14 mouse cellular contexts compared by ENCODE assay signal in the genomic region with DNA sequence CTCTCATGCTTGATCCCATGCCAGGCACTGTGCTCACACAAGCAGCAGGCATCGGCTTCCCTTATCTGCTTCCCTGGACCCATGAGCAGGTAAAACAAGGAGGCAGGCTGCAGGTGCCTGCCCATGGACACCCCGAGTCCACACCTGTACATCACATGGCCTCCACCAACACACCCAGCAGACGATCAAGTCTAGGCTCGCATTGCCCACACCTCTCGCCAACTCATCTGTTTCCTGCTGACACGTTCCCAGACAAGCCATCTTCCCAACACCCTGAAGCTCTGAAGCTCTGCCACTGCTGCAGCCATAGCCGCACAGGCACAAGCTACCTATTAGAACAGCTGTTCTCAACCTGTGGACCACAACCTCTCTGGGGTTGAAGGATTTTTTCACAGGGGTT. TPM values are rescaled to one million over a fixed set of nuclear protein-coding genes. Genes with fewer than 3 reads are reported as not detected.
A peak's percentile ranks its signal among the peaks of the same experiment; 100 is the strongest.
DNase-seq lines count a peak whose midpoint lies in the region; ATAC-seq and TF ChIP-seq lines count a peak whose summit lies in the region.
"Had no signal": no experiment of that assay in that cellular context is flagged by ENCODE, and none has a peak within 500 bp of the region (broad histone marks: within the 10 kb centered on the region; RNA-seq: fewer than 3 reads in every experiment).

No protein-coding gene starts in this region.

- H3K27me3 ChIP-seq in heart, adult 2 months (ENCODE audit: control insufficient read depth, insufficient read depth, low read length), result no peaks in the 10 kb centered on the region
- H3K27me3 ChIP-seq in midbrain, embryonic 16.5 days (ENCODE audit: control insufficient read depth, insufficient read depth, low read depth, low read length), result no peaks in the 10 kb centered on the region
- no peaks in the 10 kb centered on the region for H3K27me3 ChIP-seq in midbrain, postnatal 0 days (ENCODE audit: insufficient read depth, low read length)
- no peaks in the 10 kb centered on the region for H3K27me3 ChIP-seq in liver, embryonic 12.5 days (replicated peaks)

- H3K36me3 ChIP-seq in heart, adult 2 months (ENCODE audit: control insufficient read depth, insufficient read depth, low read length), result no peaks in the 10 kb centered on the region
- peaks cover 17% of the 10 kb centered on the region; the same call in 1 of the 2 replicates for H3K36me3 ChIP-seq in midbrain, embryonic 16.5 days (ENCODE audit: control insufficient read depth, insufficient read depth, low read length)
- H3K36me3 ChIP-seq in midbrain, postnatal 0 days (ENCODE audit: insufficient read depth, low read length), result peaks cover 23% of the 10 kb centered on the region
- H3K36me3 ChIP-seq in liver, embryonic 12.5 days, result peaks cover 51% of the 10 kb centered on the region

- DNase-seq in cerebellum, adult 9-11 months, result peak; percentile 64
- no peak for DNase-seq in cerebellum, adult 18-20 months
- peak; percentile 48 for DNase-seq in heart, postnatal 4 days
- no peak for DNase-seq in heart, adult 2 months
- no peak for DNase-seq in midbrain, postnatal 0 days (ENCODE audit: low spot score)
- DNase-seq in ovary, postnatal 10 days (ENCODE audit: low spot score), result no peak
- DNase-seq: gastrocnemius, postnatal 25 days; kidney, adult 8-10 months; layer of hippocampus, adult 9-11 months; lung, postnatal 4 days had no signal

- TF ChIP-seq POLR2A in heart, adult 2 months (IDR thresholded peaks at IDR 0.05; ENCODE audit: insufficient read depth, low read depth, low read length), result no peak

- 45% methylated on average over 7 of the region's 7 CpGs for WGBS in heart, adult 2 months
- 91% methylated on average over 7 of the region's 7 CpGs for WGBS in midbrain, embryonic 16.5 days
- WGBS in midbrain, postnatal 0 days, result 85% methylated on average over 7 of the region's 7 CpGs
- WGBS in liver, embryonic 12.5 days (ENCODE audit: insufficient replicate concordance), result 60% methylated on average over 7 of the region's 7 CpGs

- ATAC-seq in midbrain, embryonic 16.5 days, result no peak
- no peak for ATAC-seq in midbrain, postnatal 0 days (ENCODE audit: low FRiP score)
- no peak for ATAC-seq in liver, embryonic 12.5 days

- TF ChIP-seq EP300 in heart, adult 2 months (IDR thresholded peaks at IDR 0.05; ENCODE audit: insufficient read depth, low read depth, low read length), result no peak

- H3K4me3 ChIP-seq in heart, adult 2 months, result no peak overlapping the region
- no peak overlapping the region for H3K4me3 ChIP-seq in midbrain, embryonic 16.5 days (ENCODE audit: low read depth, low read length)
- no peak overlapping the region for H3K4me3 ChIP-seq in midbrain, postnatal 0 days (ENCODE audit: low read depth, low read length)
- H3K4me3 ChIP-seq in liver, embryonic 12.5 days, result no peak overlapping the region

- no peak overlapping the region for H3K4me2 ChIP-seq in midbrain, embryonic 16.5 days (ENCODE audit: low read length)
- no peak overlapping the region for H3K4me2 ChIP-seq in midbrain, postnatal 0 days (ENCODE audit: low read depth, low read length, poor library complexity, severe bottlenecking)
- H3K4me2 ChIP-seq in liver, embryonic 12.5 days, result peak overlapping the region; percentile 0; the same call in 1 of the 2 replicates

- no peaks in the 10 kb centered on the region for H3K9me3 ChIP-seq in midbrain, embryonic 16.5 days (replicated peaks; ENCODE audit: control insufficient read depth, low read length, poor library complexity, severe bottlenecking)
- no peaks in the 10 kb centered on the region for H3K9me3 ChIP-seq in midbrain, postnatal 0 days (ENCODE audit: low read length)
- no peaks in the 10 kb centered on the region for H3K9me3 ChIP-seq in liver, embryonic 12.5 days (replicated peaks)

- peaks cover 14% of the 10 kb centered on the region for H3K4me1 ChIP-seq in heart, adult 2 months (ENCODE audit: control insufficient read depth, insufficient read depth, low read length)
- H3K4me1 ChIP-seq in midbrain, embryonic 16.5 days (ENCODE audit: control insufficient read depth, insufficient read depth, low read length), result peaks cover 32% of the 10 kb centered on the region
- H3K4me1 ChIP-seq in midbrain, postnatal 0 days (ENCODE audit: insufficient read depth, low read length), result peaks cover 8% of the 10 kb centered on the region; the same call in 1 of the 2 replicates
- peaks cover 52% of the 10 kb centered on the region for H3K4me1 ChIP-seq in liver, embryonic 12.5 days

- no peak for TF ChIP-seq CTCF in heart, adult 2 months (IDR thresholded peaks at IDR 0.05)
- TF ChIP-seq CTCF in midbrain, postnatal 0 days (IDR thresholded peaks at IDR 0.05), result no peak

- peaks cover 4% of the 10 kb centered on the region; the same call in 1 of the 2 replicates for H3K79me2 ChIP-seq in heart, adult 2 months (replicated peaks; ENCODE audit: control insufficient read depth, insufficient read depth, low read length)

- no peak overlapping the region for H3K9ac ChIP-seq in heart, adult 2 months (ENCODE audit: low read depth, low read length)
- H3K9ac ChIP-seq in midbrain, embryonic 16.5 days (ENCODE audit: low read depth, low read length), result peak overlapping the region; percentile 18; the same call in 1 of the 2 replicates
- H3K9ac ChIP-seq in midbrain, postnatal 0 days (replicated peaks; ENCODE audit: low read length, poor library complexity, severe bottlenecking), result no peak overlapping the region
- no peak overlapping the region for H3K9ac ChIP-seq in liver, embryonic 12.5 days

- H3K27ac ChIP-seq in heart, adult 2 months, result no peak overlapping the region
- no peak overlapping the region for H3K27ac ChIP-seq in midbrain, embryonic 16.5 days (ENCODE audit: low read length)
- H3K27ac ChIP-seq in midbrain, postnatal 0 days (ENCODE audit: low read depth, low read length), result no peak overlapping the region
- no peak overlapping the region for H3K27ac ChIP-seq in liver, embryonic 12.5 days

- intact Hi-C loops in heart, adult 2 months (cut with DNase I), result no loop called here

RNA-seq across cellular contexts. Expression of gene Rnf126, which starts 2.5 kb away (rescaled TPM):
- 10 to 100 TPM; 40.3 to 45.9 TPM for total RNA-seq in heart, postnatal 4 days (2021)
- total RNA-seq in heart, adult 2 months (2021), result 10 to 100 TPM; 22.9 to 23.6 TPM
- 41.4 and 48.0 TPM in 2 replicates for polyA plus RNA-seq in heart, adult 2 months (2012; rRNA removed)
- 90.2 and 92.3 TPM in 2 replicates for polyA plus RNA-seq in midbrain, embryonic 16.5 days (2015; fragmentation: Nextera tagmentation; extraction: Ambion mirVana)
- total RNA-seq in midbrain, postnatal 0 days (2014; rRNA removed), result 79.6 and 107 TPM in 2 replicates
- polyA plus RNA-seq in midbrain, postnatal 0 days (2015; fragmentation: Nextera tagmentation; extraction: Ambion mirVana), result 121 and 134 TPM in 2 replicates
- polyA plus RNA-seq in liver, embryonic 12.5 days (2016; fragmentation: Nextera tagmentation; extraction: Ambion mirVana), result 79.6 and 80.4 TPM in 2 replicates

RNA-seq across cellular contexts. Expression of gene Fgf22, which starts 9.4 kb away (rescaled TPM):
- total RNA-seq in heart, postnatal 4 days (2021), result not detected
- total RNA-seq in heart, adult 2 months (2021), result not detected
- not detected in 2 replicates for polyA plus RNA-seq in heart, adult 2 months (2012; rRNA removed)
- polyA plus RNA-seq in midbrain, embryonic 16.5 days (2015; fragmentation: Nextera tagmentation; extraction: Ambion mirVana), result 1.8 TPM in 2 replicates
- total RNA-seq in midbrain, postnatal 0 days (2014; rRNA removed), result 1.7 and 2.2 TPM in 2 replicates
- 3.1 and 4.0 TPM in 2 replicates for polyA plus RNA-seq in midbrain, postnatal 0 days (2015; fragmentation: Nextera tagmentation; extraction: Ambion mirVana)
- polyA plus RNA-seq in liver, embryonic 12.5 days (2016; fragmentation: Nextera tagmentation; extraction: Ambion mirVana), result 0.11 and 0.13 TPM in 2 replicates
- total RNA-seq: common myeloid progenitor, adult 5-6 weeks; gastrocnemius, postnatal 25 days had no signal

RNA-seq across cellular contexts. Expression of gene Fstl3, which starts 12.8 kb away (rescaled TPM):
- 10 to 100 TPM; 10.3 TPM for total RNA-seq in heart, postnatal 4 days (2021)
- total RNA-seq in heart, adult 2 months (2021), result 1 to 10 TPM; 3.8 to 4.7 TPM
- polyA plus RNA-seq in heart, adult 2 months (2012; rRNA removed), result 9.7 and 11.9 TPM in 2 replicates
- 2.2 and 3.5 TPM in 2 replicates for polyA plus RNA-seq in midbrain, embryonic 16.5 days (2015; fragmentation: Nextera tagmentation; extraction: Ambion mirVana)
- 3.3 and 3.4 TPM in 2 replicates for total RNA-seq in midbrain, postnatal 0 days (2014; rRNA removed)
- 3.0 and 3.9 TPM in 2 replicates for polyA plus RNA-seq in midbrain, postnatal 0 days (2015; fragmentation: Nextera tagmentation; extraction: Ambion mirVana)
- polyA plus RNA-seq in liver, embryonic 12.5 days (2016; fragmentation: Nextera tagmentation; extraction: Ambion mirVana), result 0.80 and 0.98 TPM in 2 replicates

RNA-seq across cellular contexts. Expression of gene Polrmt, which starts 17.9 kb away (rescaled TPM):
- total RNA-seq in heart, postnatal 4 days (2021), result 10 to 100 TPM; 35.4 to 39.6 TPM
- total RNA-seq in heart, adult 2 months (2021), result 10 to 100 TPM; 42.2 to 44.7 TPM
- polyA plus RNA-seq in heart, adult 2 months (2012; rRNA removed), result 47.0 and 52.3 TPM in 2 replicates
- polyA plus RNA-seq in midbrain, embryonic 16.5 days (2015; fragmentation: Nextera tagmentation; extraction: Ambion mirVana), result 45.3 and 45.9 TPM in 2 replicates
- total RNA-seq in midbrain, postnatal 0 days (2014; rRNA removed), result 42.0 and 43.2 TPM in 2 replicates
- polyA plus RNA-seq in midbrain, postnatal 0 days (2015; fragmentation: Nextera tagmentation; extraction: Ambion mirVana), result 32.5 and 37.4 TPM in 2 replicates
- polyA plus RNA-seq in liver, embryonic 12.5 days (2016; fragmentation: Nextera tagmentation; extraction: Ambion mirVana), result 28.3 and 30.1 TPM in 2 replicates

RNA-seq across cellular contexts. Expression of gene Prss57, which starts 26.5 kb away (rescaled TPM):
- total RNA-seq in heart, postnatal 4 days (2021), result not detected
- not detected for total RNA-seq in heart, adult 2 months (2021)
- 0.08 and 0.20 TPM in 2 replicates for polyA plus RNA-seq in heart, adult 2 months (2012; rRNA removed)
- 0.19 TPM in 2 replicates for polyA plus RNA-seq in midbrain, embryonic 16.5 days (2015; fragmentation: Nextera tagmentation; extraction: Ambion mirVana)
- total RNA-seq in midbrain, postnatal 0 days (2014; rRNA removed), result 1.1 TPM in 1 of 2 replicates, not detected in the other
- polyA plus RNA-seq in midbrain, postnatal 0 days (2015; fragmentation: Nextera tagmentation; extraction: Ambion mirVana), result 0.09 and 0.25 TPM in 2 replicates
- 1.4 and 2.2 TPM in 2 replicates for polyA plus RNA-seq in liver, embryonic 12.5 days (2016; fragmentation: Nextera tagmentation; extraction: Ambion mirVana)
- total RNA-seq: gastrocnemius, postnatal 25 days had no signal
- polyA plus RNA-seq: neural tube, embryonic 14.5 days had no signal

Comparison
In these comparisons a context has a peak if more than half of its experiments do, and no peak if none do; other contexts are left out.
1. DNase-seq: peak in cerebellum, adult 9-11 months (single experiment) and heart, postnatal 4 days (single experiment); none in cerebellum, adult 18-20 months (0 of 2), heart, adult 2 months (0 of 2), midbrain, postnatal 0 days (single experiment) and ovary, postnatal 10 days (single experiment).